Mouse (Mus musculus) embryonic facial prominence, embryonic 14.5 days (tissue): ENCODE data around the gene Birc7. TPM values are rescaled to one million over a fixed set of nuclear protein-coding genes. Genes with fewer than 3 reads are reported as not detected.
A peak's percentile ranks its signal among the peaks of the same experiment; 100 is the strongest.

ENCODE experiments used
- ATAC-seq: fragments of 200-750 bp; cut with Nextera tagmentation; 2 replicates; pipeline ENCODE4 v1.8.0; 2017; ENCODE audit warnings: low read depth, moderate number of reproducible peaks, moderate TSS enrichment
- DNase-seq: peaks from one replicate; pipeline ENCODE4 v3.0.0-alpha.2; 2015; ENCODE audit warnings: low spot score
- H3K27ac ChIP-seq: fragments of 300-500 bp; sonication (generic); replicated peaks from 2 replicates; pipeline ENCODE4 v1.5.1; 2014; ENCODE audit warnings: low read depth, mild to moderate bottlenecking, low read length, moderate library complexity
- H3K27me3 ChIP-seq: fragments of 300-500 bp; sonication (generic); replicated peaks from 2 replicates; pipeline ENCODE4 v1.6.1; 2014; ENCODE audit warnings: low read length; ENCODE audit not compliant: control insufficient read depth, insufficient read depth
- H3K36me3 ChIP-seq: fragments of 300-500 bp; sonication (generic); 2 replicates; pipeline ENCODE4 v1.6.1; 2014; ENCODE audit warnings: low read length, mixed read lengths; ENCODE audit not compliant: control insufficient read depth, insufficient read depth
- H3K4me1 ChIP-seq: fragments of 300-500 bp; sonication (generic); 2 replicates; pipeline ENCODE4 v1.6.1; 2014; ENCODE audit warnings: antibody characterized with exemption, low read length; ENCODE audit not compliant: control insufficient read depth, insufficient read depth
- H3K4me2 ChIP-seq: fragments of 300-500 bp; sonication (generic); 2 replicates; pipeline ENCODE4 v1.6.1; 2014; ENCODE audit warnings: low read depth, mild to moderate bottlenecking, low read length, moderate library complexity, mixed read lengths
- H3K4me3 ChIP-seq: fragments of 300-500 bp; sonication (generic); 2 replicates; pipeline ENCODE4 v1.5.1; 2014; ENCODE audit warnings: low read depth, mild to moderate bottlenecking, low read length
- H3K9ac ChIP-seq: fragments of 300-500 bp; sonication (generic); 2 replicates; pipeline ENCODE4 v1.6.1; 2014; ENCODE audit warnings: low read depth, mild to moderate bottlenecking, low read length, moderate library complexity, mixed read lengths
- H3K9me3 ChIP-seq: fragments of 300-500 bp; sonication (generic); 2 replicates; pipeline ENCODE4 v1.6.1; 2016; ENCODE audit warnings: low read length; ENCODE audit not compliant: control insufficient read depth
- WGBS: fragments of 180-500 bp; shearing (Covaris S2); extraction: QIAGEN DNeasy Blood & Tissue Kit; methylation state at CpG from one replicate; pipeline ENCODE4 v1.1.7; 2014; 5-methylcytosine and 5-hydroxymethylcytosine counted together
- polyA plus RNA-seq: library from polyadenylated mRNA; unstranded; fragments of >200 nt; fragmentation: Nextera tagmentation; extraction: Ambion mirVana; gene quantifications from 2 replicates; pipeline ENCODE4 v1.2.1, GENCODE M21; 2014

Birc7 gene
- polyA plus RNA-seq, 1 experiment from 2014 or later = not detected

- Histone ChIP-seq H3K4me1 (peaks cover 16% of the 10 kb centered on the region), H3K9ac (no peak overlapping the region), H3K9me3 (no peaks in the 10 kb centered on the region), H3K36me3 (no peaks in the 10 kb centered on the region), H3K27ac (no peak overlapping the region), H3K27me3 (peaks cover 88% of the 10 kb centered on the region), H3K4me2 (no peak overlapping the region), H3K4me3 (peak overlapping the region; percentile 2; the same call in 1 of the 2 replicates)
- WGBS = 3% methylated on average over 9 of the region's 9 CpGs
- ATAC-seq (no peak), DNase-seq (no peak)
Measured at GRCm38 (mm10) chr2:180891835-180892323, 36.9 kb upstream of the Birc7 start.

DNA sequence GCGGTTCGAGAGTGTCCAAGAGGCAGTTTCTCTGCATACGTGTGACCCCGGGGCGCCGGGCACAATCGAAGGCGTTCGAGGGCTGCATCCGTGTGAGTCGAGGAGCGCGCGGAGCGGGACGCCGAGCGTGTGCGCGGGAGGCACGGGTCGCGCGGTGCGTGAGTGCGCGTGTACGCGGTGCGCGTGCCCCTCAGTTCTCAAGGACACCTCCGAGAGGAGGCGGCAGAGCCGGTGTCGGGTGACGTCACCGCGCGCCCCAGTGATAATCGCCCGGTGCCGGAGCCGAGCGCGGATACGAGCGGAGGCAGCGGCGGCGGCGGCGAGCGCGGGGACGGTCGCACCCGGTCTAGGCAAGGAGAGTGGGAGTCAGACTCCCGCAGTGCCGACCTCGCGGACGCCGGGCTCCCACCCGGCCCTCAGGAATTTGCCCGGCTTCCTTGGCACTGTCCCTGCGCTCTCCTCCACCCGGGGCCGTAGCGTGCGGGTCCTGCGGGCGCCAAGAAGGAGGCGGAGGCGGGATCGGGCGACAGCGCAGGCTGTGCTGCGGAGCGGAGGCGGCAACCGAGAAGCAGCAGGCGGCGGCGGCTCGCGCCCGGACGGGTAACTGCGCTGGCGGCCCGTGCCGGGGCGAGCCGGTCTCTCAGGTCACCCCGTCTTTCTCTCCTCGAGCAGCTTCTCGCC lies 35.8 kb upstream of the Birc7 start:
- DNase-seq (no peak), ATAC-seq (peak; percentile 31; the same call in 1 of the 2 replicates)
- Histone ChIP-seq H3K4me2 (peak overlapping the region; percentile 90), H3K36me3 (no peaks in the 10 kb centered on the region), H3K9me3 (no peaks in the 10 kb centered on the region), H3K4me1 (peaks cover 16% of the 10 kb centered on the region), H3K27me3 (peaks cover 85% of the 10 kb centered on the region), H3K27ac (no peak overlapping the region; the same call in 1 of the 2 replicates), H3K9ac (peak overlapping the region; percentile 42; the same call in 1 of the 2 replicates), H3K4me3 (peak overlapping the region; percentile 43)
- WGBS = 2% methylated on average over 11 of the region's 97 CpGs

DNA sequence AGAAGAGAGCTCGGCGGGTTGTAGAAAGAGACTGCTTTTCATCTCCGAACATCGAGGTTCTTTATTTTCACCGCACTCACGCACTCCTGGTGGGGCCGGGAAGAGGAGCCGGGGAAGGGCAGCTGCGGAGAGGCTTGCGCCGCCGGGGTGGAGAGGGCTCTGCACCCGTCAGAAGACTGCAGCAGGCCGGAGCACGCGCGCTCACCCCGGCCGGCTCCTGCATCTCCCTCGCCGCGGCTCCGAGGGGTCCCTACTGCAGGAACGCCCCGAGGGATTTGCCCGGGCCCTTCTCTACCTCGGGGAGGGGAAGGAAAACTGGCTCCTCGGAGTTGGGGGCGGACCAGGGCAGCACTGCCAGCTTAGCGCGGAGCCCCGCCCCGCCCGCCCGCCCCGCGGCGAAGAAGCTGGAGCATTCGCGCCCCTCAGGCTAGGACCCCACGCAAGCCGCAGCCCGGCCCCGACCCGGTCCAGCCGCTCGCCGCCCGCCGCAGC lies 35.2 kb upstream of the Birc7 start:
- Histone ChIP-seq H3K9ac (peak overlapping the region; percentile 42; the same call in 1 of the 2 replicates), H3K4me1 (peaks cover 16% of the 10 kb centered on the region), H3K9me3 (no peaks in the 10 kb centered on the region), H3K4me3 (peak overlapping the region; percentile 43), H3K36me3 (no peaks in the 10 kb centered on the region), H3K27me3 (peaks cover 79% of the 10 kb centered on the region), H3K4me2 (peak overlapping the region; percentile 90), H3K27ac (no peak overlapping the region; the same call in 1 of the 2 replicates)
- no peak for DNase-seq
- 0 out of 2 replicates have a peak, but pooled peaks have one; percentile 10 for ATAC-seq
- WGBS = 0% methylated on average over 18 of the region's 50 CpGs

- DNase-seq (peak; percentile 69), ATAC-seq (peak; percentile 24; the same call in 1 of the 2 replicates)
- under 1% methylated on average over 29 of the region's 57 CpGs for WGBS
- peak overlapping the region; percentile 42; the same call in 1 of the 2 replicates for H3K9ac ChIP-seq
- H3K27me3 ChIP-seq = peaks cover 74% of the 10 kb centered on the region
- peak overlapping the region; percentile 90 for H3K4me2 ChIP-seq
- H3K4me3 ChIP-seq = peak overlapping the region; percentile 43
- peaks cover 16% of the 10 kb centered on the region for H3K4me1 ChIP-seq
- H3K9me3 ChIP-seq = no peaks in the 10 kb centered on the region
- no peaks in the 10 kb centered on the region for H3K36me3 ChIP-seq
- H3K27ac ChIP-seq = no peak overlapping the region
Measured at GRCm38 (mm10) chr2:180894029-180894623, 34.7 kb upstream of the Birc7 start.

DNA sequence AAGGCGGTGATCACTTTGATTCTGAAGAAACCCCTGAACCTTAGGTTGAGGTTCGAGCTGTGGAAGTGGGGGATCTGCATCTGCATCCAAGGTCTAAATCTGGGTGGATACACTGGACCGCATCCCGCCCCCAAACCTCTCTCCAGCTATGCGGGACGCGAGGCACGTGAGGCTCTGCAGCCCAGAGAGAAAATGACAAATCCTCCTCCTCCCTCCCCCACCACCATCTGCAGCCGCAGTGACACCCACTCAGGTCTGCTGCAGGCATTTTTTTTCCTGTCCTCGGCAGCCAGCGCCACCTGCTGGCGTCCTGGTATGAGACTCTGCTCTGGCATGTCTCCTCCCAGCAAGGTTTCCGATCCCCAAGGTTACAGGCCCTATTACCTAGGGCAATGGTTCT lies 34.1 kb upstream of the Birc7 start:
- Histone ChIP-seq H3K27me3 (peaks cover 68% of the 10 kb centered on the region), H3K4me2 (peak overlapping the region; percentile 90), H3K36me3 (no peaks in the 10 kb centered on the region), H3K9me3 (no peaks in the 10 kb centered on the region), H3K4me1 (peaks cover 16% of the 10 kb centered on the region), H3K4me3 (peak overlapping the region; percentile 43), H3K27ac (no peak overlapping the region), H3K9ac (no peak overlapping the region)
- WGBS = 1% methylated on average over 13 of the region's 13 CpGs
- ATAC-seq = peak; percentile 45; the same call in 1 of the 2 replicates
- DNase-seq = peak; percentile 81

DNA sequence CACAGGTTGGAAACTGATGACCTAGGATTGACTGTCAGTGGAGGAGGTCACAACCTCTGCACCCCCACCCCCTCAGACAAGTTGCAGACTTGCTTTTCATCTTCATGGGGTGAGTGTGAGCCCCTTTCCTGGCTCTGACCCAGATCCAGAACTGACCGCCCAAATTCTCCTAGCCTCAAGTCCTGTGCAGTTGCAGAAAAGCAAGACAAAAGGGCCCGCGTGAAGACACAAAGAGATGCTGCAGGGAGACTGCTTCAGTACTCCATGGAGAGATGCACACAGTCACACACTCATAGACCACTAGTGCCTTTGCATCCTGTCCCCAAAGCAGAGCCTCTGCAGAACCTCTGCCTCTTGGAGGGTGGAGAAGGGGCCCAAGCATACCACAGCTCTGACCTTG lies 33.5 kb upstream of the Birc7 start:
- WGBS = 75% methylated on average over 3 of the region's 3 CpGs
- ATAC-seq (no peak), DNase-seq (no peak)
- H3K27me3 ChIP-seq = peaks cover 62% of the 10 kb centered on the region
- peaks cover 16% of the 10 kb centered on the region for H3K4me1 ChIP-seq
- no peak overlapping the region for H3K9ac ChIP-seq
- no peak overlapping the region for H3K4me2 ChIP-seq
- no peaks in the 10 kb centered on the region for H3K9me3 ChIP-seq
- H3K4me3 ChIP-seq = no peak overlapping the region
- H3K36me3 ChIP-seq = no peaks in the 10 kb centered on the region
- H3K27ac ChIP-seq = no peak overlapping the region

DNA sequence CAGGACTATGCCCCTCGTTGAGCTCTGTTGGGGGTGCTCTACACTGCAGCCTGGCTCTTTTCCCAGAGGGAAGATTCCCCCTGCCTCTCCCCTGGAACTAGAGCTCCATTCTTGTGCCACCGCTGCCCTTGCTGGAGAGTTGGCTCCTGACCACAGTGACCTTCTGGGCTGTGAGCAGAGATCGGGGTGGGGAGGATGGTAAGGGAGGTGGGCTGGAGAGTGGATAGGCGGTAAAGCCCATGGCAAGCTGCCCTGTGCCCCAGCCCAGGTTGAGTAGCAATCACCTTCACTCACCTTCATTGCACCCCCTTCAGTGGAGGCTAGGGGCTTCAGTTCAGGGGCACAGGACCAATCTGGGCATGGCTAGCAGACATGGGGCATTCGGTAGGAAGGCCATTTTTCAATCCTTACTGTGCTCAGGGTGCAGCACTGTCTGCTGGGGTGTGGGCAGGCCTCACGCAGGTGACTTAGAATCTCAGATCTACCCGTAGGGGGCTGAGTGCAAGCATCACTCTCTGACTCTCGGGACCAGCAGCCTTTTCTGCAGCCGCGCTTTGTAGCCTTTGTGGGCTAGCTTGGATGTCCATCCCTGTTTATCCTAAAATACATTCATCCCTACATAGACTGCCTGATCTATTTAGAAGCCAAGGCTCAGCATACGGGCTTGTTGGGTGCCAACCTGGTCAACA lies 32.8 kb upstream of the Birc7 start:
- Histone ChIP-seq H3K36me3 (no peaks in the 10 kb centered on the region), H3K27ac (no peak overlapping the region), H3K9me3 (no peaks in the 10 kb centered on the region), H3K4me2 (no peak overlapping the region), H3K27me3 (peaks cover 55% of the 10 kb centered on the region), H3K4me3 (no peak overlapping the region), H3K4me1 (peaks cover 16% of the 10 kb centered on the region), H3K9ac (no peak overlapping the region)
- 75% methylated on average over 10 of the region's 11 CpGs for WGBS
- ATAC-seq (no peak), DNase-seq (no peak)

GRCm38 (mm10) chr2:180896819-180897625 lies 31.8 kb upstream of the Birc7 start:
- H3K4me3 ChIP-seq = no peak overlapping the region
- peaks cover 16% of the 10 kb centered on the region for H3K4me1 ChIP-seq
- 80% methylated on average over 15 of the region's 15 CpGs for WGBS
- no peaks in the 10 kb centered on the region for H3K36me3 ChIP-seq
- ATAC-seq (no peak), DNase-seq (no peak)
- H3K27ac ChIP-seq = no peak overlapping the region
- no peak overlapping the region for H3K9ac ChIP-seq
- H3K9me3 ChIP-seq = no peaks in the 10 kb centered on the region
- peaks cover 45% of the 10 kb centered on the region for H3K27me3 ChIP-seq
- no peak overlapping the region for H3K4me2 ChIP-seq
